Mouse (Mus musculus): ENCODE measurements around the gene Olfr1026. TPM values are rescaled to one million over a fixed set of nuclear protein-coding genes. Genes with fewer than 3 reads are reported as not detected.

Gene Olfr1026
- polyA plus RNA-seq (2012; rRNA removed) = not detected in 2 replicates

- no peak for TF ChIP-seq CTCF (IDR thresholded peaks at IDR 0.05; ENCODE audit: extremely low read depth, insufficient read length, insufficient replicate concordance, low read depth, low read length)
- no peak for TF ChIP-seq POLR2A (IDR thresholded peaks at IDR 0.05; ENCODE audit: low read depth, low read length)
- 85% methylated on average over 3 of the region's 3 CpGs for WGBS
- H3K27me3 ChIP-seq (ENCODE audit: control insufficient read depth, insufficient read depth, low read length) = no peaks in the 10 kb centered on the region
- no peaks in the 10 kb centered on the region for H3K4me1 ChIP-seq (ENCODE audit: control insufficient read depth, insufficient read depth, insufficient read length, low read length)
- H3K36me3 ChIP-seq (ENCODE audit: control insufficient read depth, insufficient read depth, low read length) = no peaks in the 10 kb centered on the region
- H3K27ac ChIP-seq (ENCODE audit: insufficient read depth, low read depth, low read length) = no peak within 1 kb of the TSS
- no peak within 1 kb of the TSS for H3K4me3 ChIP-seq (ENCODE audit: low read depth, low read length)
Measured at GRCm38 (mm10) chr2:85921258-85921657, at the start of gene Olfr1026. Gene Olfr1026 (plus strand): TSS chr2:85921558.

GRCm38 (mm10) chr2:85885340-85885739 lies 36.0 kb upstream of the Olfr1026 start, which contains the start of gene Olfr1023:
Gene Olfr1023 (plus strand): TSS chr2:85885640.
- H3K4me1 ChIP-seq (ENCODE audit: control insufficient read depth, insufficient read depth, insufficient read length, low read length) = no peaks in the 10 kb centered on the region
- H3K27me3 ChIP-seq (ENCODE audit: control insufficient read depth, insufficient read depth, low read length) = no peaks in the 10 kb centered on the region
- no peak within 1 kb of the TSS for H3K27ac ChIP-seq (ENCODE audit: insufficient read depth, low read depth, low read length)
- TF ChIP-seq CTCF (IDR thresholded peaks at IDR 0.05; ENCODE audit: extremely low read depth, insufficient read length, insufficient replicate concordance, low read depth, low read length) = no peak
- no peak for TF ChIP-seq POLR2A (IDR thresholded peaks at IDR 0.05; ENCODE audit: low read depth, low read length)
- H3K36me3 ChIP-seq (ENCODE audit: control insufficient read depth, insufficient read depth, low read length) = no peaks in the 10 kb centered on the region
- WGBS = 48% methylated on average over 2 of the region's 2 CpGs
- H3K4me3 ChIP-seq (ENCODE audit: low read depth, low read length) = no peak within 1 kb of the TSS

- TF ChIP-seq POLR2A (IDR thresholded peaks at IDR 0.05; ENCODE audit: low read depth, low read length) (no peak), CTCF (IDR thresholded peaks at IDR 0.05; ENCODE audit: extremely low read depth, insufficient read length, insufficient replicate concordance, low read depth, low read length) (no peak)
- no peak within 1 kb of the TSS for H3K4me3 ChIP-seq (ENCODE audit: low read depth, low read length)
- H3K27me3 ChIP-seq (ENCODE audit: control insufficient read depth, insufficient read depth, low read length) = no peaks in the 10 kb centered on the region
- 84% methylated on average over 3 of the region's 3 CpGs for WGBS
- no peaks in the 10 kb centered on the region for H3K4me1 ChIP-seq (ENCODE audit: control insufficient read depth, insufficient read depth, insufficient read length, low read length)
- H3K36me3 ChIP-seq (ENCODE audit: control insufficient read depth, insufficient read depth, low read length) = no peaks in the 10 kb centered on the region
- H3K27ac ChIP-seq (ENCODE audit: insufficient read depth, low read depth, low read length) = no peak within 1 kb of the TSS
Measured at GRCm38 (mm10) chr2:85904952-85905351, 16.4 kb upstream of the Olfr1026 start, which contains the start of gene Olfr1024. Gene Olfr1024 (minus strand): TSS chr2:85905052.

GRCm38 (mm10) chr2:85913197-85913596 lies 8.2 kb upstream of the Olfr1026 start:
- TF ChIP-seq CTCF (IDR thresholded peaks at IDR 0.05; ENCODE audit: extremely low read depth, insufficient read length, insufficient replicate concordance, low read depth, low read length) = no peak
- no peak for TF ChIP-seq POLR2A (IDR thresholded peaks at IDR 0.05; ENCODE audit: low read depth, low read length)
- Histone ChIP-seq H3K36me3 (ENCODE audit: control insufficient read depth, insufficient read depth, low read length) (no peaks in the 10 kb centered on the region), H3K4me1 (ENCODE audit: control insufficient read depth, insufficient read depth, insufficient read length, low read length) (no peaks in the 10 kb centered on the region), H3K27me3 (ENCODE audit: control insufficient read depth, insufficient read depth, low read length) (no peaks in the 10 kb centered on the region), H3K4me3 (ENCODE audit: low read depth, low read length) (no peak overlapping the region), H3K27ac (ENCODE audit: insufficient read depth, low read depth, low read length) (no peak overlapping the region)

GRCm38 (mm10) chr2:85914893-85915292 lies 6.5 kb upstream of the Olfr1026 start, which contains the start of gene Olfr1025-ps1:
Gene Olfr1025-ps1 (plus strand): TSS chr2:85915193.
- no peak within 1 kb of the TSS for H3K27ac ChIP-seq (ENCODE audit: insufficient read depth, low read depth, low read length)
- TF ChIP-seq POLR2A (IDR thresholded peaks at IDR 0.05; ENCODE audit: low read depth, low read length) (no peak), CTCF (IDR thresholded peaks at IDR 0.05; ENCODE audit: extremely low read depth, insufficient read length, insufficient replicate concordance, low read depth, low read length) (no peak)
- WGBS = 43% methylated on average over 1 of the region's 1 CpGs
- H3K4me1 ChIP-seq (ENCODE audit: control insufficient read depth, insufficient read depth, insufficient read length, low read length) = no peaks in the 10 kb centered on the region
- H3K36me3 ChIP-seq (ENCODE audit: control insufficient read depth, insufficient read depth, low read length) = no peaks in the 10 kb centered on the region
- H3K4me3 ChIP-seq (ENCODE audit: low read depth, low read length) = no peak within 1 kb of the TSS
- H3K27me3 ChIP-seq (ENCODE audit: control insufficient read depth, insufficient read depth, low read length) = no peaks in the 10 kb centered on the region

GRCm38 (mm10) chr2:85950137-85950536 lies 28.8 kb downstream of the Olfr1026 start, which contains the start of gene Olfr1028:
Gene Olfr1028 (plus strand): TSS chr2:85950437.
- Histone ChIP-seq H3K4me3 (ENCODE audit: low read depth, low read length) (no peak within 1 kb of the TSS), H3K4me1 (ENCODE audit: control insufficient read depth, insufficient read depth, insufficient read length, low read length) (no peaks in the 10 kb centered on the region), H3K36me3 (ENCODE audit: control insufficient read depth, insufficient read depth, low read length) (no peaks in the 10 kb centered on the region), H3K27me3 (ENCODE audit: control insufficient read depth, insufficient read depth, low read length) (no peaks in the 10 kb centered on the region), H3K27ac (ENCODE audit: insufficient read depth, low read depth, low read length) (no peak within 1 kb of the TSS)
- 65% methylated on average over 1 of the region's 1 CpGs for WGBS
- no peak for TF ChIP-seq POLR2A (IDR thresholded peaks at IDR 0.05; ENCODE audit: low read depth, low read length)
- TF ChIP-seq CTCF (IDR thresholded peaks at IDR 0.05; ENCODE audit: extremely low read depth, insufficient read length, insufficient replicate concordance, low read depth, low read length) = no peak

GRCm38 (mm10) chr2:85973595-85973994 lies 52.2 kb downstream of the Olfr1026 start, which contains the start of gene Olfr1029:
Gene Olfr1029 (plus strand): TSS chr2:85973895.
- Histone ChIP-seq H3K4me3 (ENCODE audit: low read depth, low read length) (no peak within 1 kb of the TSS), H3K27ac (ENCODE audit: insufficient read depth, low read depth, low read length) (no peak within 1 kb of the TSS), H3K4me1 (ENCODE audit: control insufficient read depth, insufficient read depth, insufficient read length, low read length) (no peaks in the 10 kb centered on the region), H3K36me3 (ENCODE audit: control insufficient read depth, insufficient read depth, low read length) (no peaks in the 10 kb centered on the region), H3K27me3 (ENCODE audit: control insufficient read depth, insufficient read depth, low read length) (no peaks in the 10 kb centered on the region)
- 85% methylated on average over 2 of the region's 2 CpGs for WGBS
- TF ChIP-seq CTCF (IDR thresholded peaks at IDR 0.05; ENCODE audit: extremely low read depth, insufficient read length, insufficient replicate concordance, low read depth, low read length) (no peak), POLR2A (IDR thresholded peaks at IDR 0.05; ENCODE audit: low read depth, low read length) (no peak)

Other genes with a start within 250 kb of the Olfr1026 start
- gene Olfr1006, start 242.8 kb upstream of the Olfr1026 start, polyA plus RNA-seq (2012; rRNA removed) = not detected in 2 replicates
- gene Olfr1008, start 232.1 kb upstream of the Olfr1026 start, polyA plus RNA-seq (2012; rRNA removed) = not detected in 2 replicates
- gene Olfr1009, start 206.1 kb upstream of the Olfr1026 start, polyA plus RNA-seq (2012; rRNA removed) = not detected in 2 replicates
- not detected in 2 replicates for gene Olfr1012, start 158.8 kb upstream of the Olfr1026 start, polyA plus RNA-seq (2012; rRNA removed)
- gene Olfr1013, start 154.5 kb upstream of the Olfr1026 start, polyA plus RNA-seq (2012; rRNA removed) = not detected in 2 replicates
- gene Olfr1014, start 148.8 kb upstream of the Olfr1026 start, polyA plus RNA-seq (2012; rRNA removed) = not detected in 2 replicates
- gene Olfr1015, start 139.5 kb upstream of the Olfr1026 start, polyA plus RNA-seq (2012; rRNA removed) = not detected in 2 replicates
- not detected in 2 replicates for gene Olfr1016, start 119.0 kb upstream of the Olfr1026 start, polyA plus RNA-seq (2012; rRNA removed)
- not detected in 2 replicates for gene Olfr1018, start 103.1 kb upstream of the Olfr1026 start, polyA plus RNA-seq (2012; rRNA removed)
- gene Olfr1019, start 76.1 kb upstream of the Olfr1026 start, polyA plus RNA-seq (2012; rRNA removed) = not detected in 2 replicates
- gene Olfr1020, start 74.5 kb upstream of the Olfr1026 start, polyA plus RNA-seq (2012; rRNA removed) = not detected in 2 replicates
- not detected in 2 replicates for gene Olfr1022, start 53.0 kb upstream of the Olfr1026 start, polyA plus RNA-seq (2012; rRNA removed)
- not detected in 2 replicates for gene Olfr1023, start 35.9 kb upstream of the Olfr1026 start, polyA plus RNA-seq (2012; rRNA removed)
- gene Olfr1024, start 16.5 kb upstream of the Olfr1026 start, polyA plus RNA-seq (2012; rRNA removed) = not detected in 2 replicates
- gene Olfr1025-ps1, start 6.4 kb upstream of the Olfr1026 start, polyA plus RNA-seq (2012; rRNA removed) = not detected in 2 replicates
- not detected in 2 replicates for gene Olfr1028, start 28.9 kb downstream of the Olfr1026 start, polyA plus RNA-seq (2012; rRNA removed)
- gene Olfr1029, start 52.3 kb downstream of the Olfr1026 start, polyA plus RNA-seq (2012; rRNA removed) = not detected in 2 replicates
- not detected in 2 replicates for gene Olfr1030, start 57.7 kb downstream of the Olfr1026 start, polyA plus RNA-seq (2012; rRNA removed)
- not detected in 2 replicates for gene Olfr1031, start 68.7 kb downstream of the Olfr1026 start, polyA plus RNA-seq (2012; rRNA removed)
- gene Olfr1032, start 84.0 kb downstream of the Olfr1026 start, polyA plus RNA-seq (2012; rRNA removed) = not detected in 2 replicates
- 0.06 TPM in 1 of 2 replicates, not detected in the other for gene Olfr1033, start 99.1 kb downstream of the Olfr1026 start, polyA plus RNA-seq (2012; rRNA removed)
- gene Olfr1034, start 124.3 kb downstream of the Olfr1026 start, polyA plus RNA-seq (2012; rRNA removed) = 0.03 TPM in 1 of 2 replicates, not detected in the other
- gene Olfr1036, start 152.4 kb downstream of the Olfr1026 start, polyA plus RNA-seq (2012; rRNA removed) = not detected in 2 replicates
- gene Olfr1037, start 165.8 kb downstream of the Olfr1026 start, polyA plus RNA-seq (2012; rRNA removed) = not detected in 2 replicates
- gene Olfr1039, start 214.4 kb downstream of the Olfr1026 start, polyA plus RNA-seq (2012; rRNA removed) = not detected in 2 replicates
- gene Olfr1040, start 225.2 kb downstream of the Olfr1026 start, polyA plus RNA-seq (2012; rRNA removed) = not detected in 2 replicates
- not detected in 2 replicates for gene Olfr1042, start 240.3 kb downstream of the Olfr1026 start, polyA plus RNA-seq (2012; rRNA removed)
- not detected in 2 replicates for gene Olfr1043, start 246.0 kb downstream of the Olfr1026 start, polyA plus RNA-seq (2012; rRNA removed)